8 mouse cellular contexts compared by ENCODE assay signal in the genomic region with DNA sequence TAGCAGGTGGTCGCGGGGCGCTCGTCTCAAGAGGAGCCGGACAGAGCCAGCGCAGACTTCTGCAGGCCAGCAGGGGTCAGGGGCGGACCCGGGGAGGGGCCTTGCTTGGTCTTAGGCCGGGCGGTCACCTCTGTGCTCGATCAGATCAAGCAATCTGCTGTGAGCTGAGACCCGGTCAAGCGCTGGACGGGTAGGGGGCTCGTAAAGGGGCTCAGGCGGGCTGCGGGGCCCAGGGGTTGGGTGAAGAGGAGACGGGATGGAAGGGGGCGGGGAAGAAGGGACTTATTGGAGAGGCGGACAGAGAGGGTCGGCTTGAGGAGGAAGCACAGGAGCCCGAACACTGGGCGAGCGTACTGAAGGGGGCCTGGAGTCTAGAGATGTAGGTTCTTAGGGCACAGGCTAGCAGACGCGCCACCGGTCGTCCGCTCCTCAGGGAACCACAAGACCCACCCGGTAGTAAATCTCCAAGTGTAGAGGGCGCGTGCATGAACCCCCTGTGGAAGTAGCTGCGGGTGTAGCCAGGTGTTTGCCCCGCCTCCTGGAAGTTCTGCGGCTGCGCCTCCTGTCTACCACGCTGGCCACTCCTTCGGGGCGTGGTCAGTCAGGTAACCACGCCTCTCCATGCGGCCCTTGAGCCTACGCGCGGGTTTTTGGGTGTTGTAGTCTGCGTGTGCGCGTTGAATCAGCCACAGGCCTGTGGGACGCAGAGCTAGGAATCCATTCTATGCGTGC. TPM values are rescaled to one million over a fixed set of nuclear protein-coding genes. Genes with fewer than 3 reads are reported as not detected.
A peak's percentile ranks its signal among the peaks of the same experiment; 100 is the strongest.
DNase-seq lines count a peak whose midpoint lies in the region; ATAC-seq lines count a peak whose summit lies in the region.

No protein-coding gene starts in this region.

- no peaks in the 10 kb centered on the region for H3K9me3 ChIP-seq in forebrain, embryonic 14.5 days (replicated peaks; ENCODE audit: control insufficient read depth, low read length)
- no peaks in the 10 kb centered on the region for H3K9me3 ChIP-seq in neural tube, embryonic 15.5 days (replicated peaks)

- peak overlapping the region; percentile 52; the same call in 1 of the 2 replicates for H3K27ac ChIP-seq in forebrain, embryonic 14.5 days (ENCODE audit: low read depth, low read length)
- peak overlapping the region; percentile 82 for H3K27ac ChIP-seq in neural tube, embryonic 15.5 days (replicated peaks)

- no peaks in the 10 kb centered on the region for H3K36me3 ChIP-seq in forebrain, embryonic 14.5 days (ENCODE audit: control insufficient read depth, insufficient read depth, low read length)
- H3K36me3 ChIP-seq in neural tube, embryonic 15.5 days: no peaks in the 10 kb centered on the region

- peak; percentile 96 for ATAC-seq in forebrain, embryonic 14.5 days
- ATAC-seq in neural tube, embryonic 15.5 days (ENCODE audit: low FRiP score): peak; percentile 97

- peak overlapping the region; percentile 85 for H3K4me2 ChIP-seq in forebrain, embryonic 14.5 days (ENCODE audit: low read length)
- peak overlapping the region; percentile 89 for H3K4me2 ChIP-seq in neural tube, embryonic 15.5 days

- under 1% methylated on average over 49 of the region's 49 CpGs for WGBS in forebrain, embryonic 14.5 days
- WGBS in neural tube, embryonic 15.5 days: under 1% methylated on average over 49 of the region's 49 CpGs

- intact Hi-C loops in heart, postnatal 14 days (cut with DNase I): no loop called here

- peak overlapping the region; percentile 77 for H3K9ac ChIP-seq in forebrain, embryonic 14.5 days (ENCODE audit: low read length)
- peak overlapping the region; percentile 71 for H3K9ac ChIP-seq in neural tube, embryonic 15.5 days (replicated peaks)

- peak overlapping the region; percentile 56 for H3K4me3 ChIP-seq in forebrain, embryonic 14.5 days (ENCODE audit: low read depth, low read length)
- peak overlapping the region; percentile 74 for H3K4me3 ChIP-seq in neural tube, embryonic 15.5 days (replicated peaks)

- H3K4me1 ChIP-seq in forebrain, embryonic 14.5 days (ENCODE audit: control insufficient read depth, insufficient read depth, low read length): peaks cover 8% of the 10 kb centered on the region
- peaks cover 34% of the 10 kb centered on the region for H3K4me1 ChIP-seq in neural tube, embryonic 15.5 days

- DNase-seq in ES-CJ7 (ENCODE audit: low read depth, low spot score): peak; percentile 96
- DNase-seq in cerebellum, adult 11 months: peak; percentile 97
- peak; percentile 98 for DNase-seq in forebrain, embryonic 14.5 days (ENCODE audit: low spot score)
- DNase-seq in heart, postnatal 14 days: peak; percentile 87 to 93
- DNase-seq in layer of hippocampus, adult 11-12 months (ENCODE audit: low spot score): peak; percentile 96
- DNase-seq in lung, adult 18-20 months: peak; percentile 93 to 94
- peak; percentile 91 for DNase-seq in testis, postnatal 14 days (ENCODE audit: low spot score)

- H3K27me3 ChIP-seq in forebrain, embryonic 14.5 days (replicated peaks; ENCODE audit: control insufficient read depth, insufficient read depth, low read length): no peaks in the 10 kb centered on the region
- H3K27me3 ChIP-seq in neural tube, embryonic 15.5 days (replicated peaks): no peaks in the 10 kb centered on the region

RNA-seq across cellular contexts. Expression of a gene that starts 0.7 kb away (rescaled TPM):
- 33.1 and 38.0 TPM in 2 replicates for polyA plus RNA-seq in forebrain, embryonic 14.5 days (2014; fragmentation: Nextera tagmentation; extraction: Ambion mirVana)
- 1 to 10 TPM; 4.0 to 5.0 TPM for total RNA-seq in heart, postnatal 14 days (2021)
- polyA plus RNA-seq in neural tube, embryonic 15.5 days (2015; fragmentation: Nextera tagmentation; extraction: Ambion mirVana): 37.9 and 39.2 TPM in 2 replicates

Comparison
In these comparisons a context has a peak if more than half of its experiments do, and no peak if none do; other contexts are left out.
1. Peak in every context shown above with its lines: DNase-seq, ATAC-seq, H3K4me3 ChIP-seq and H3K27ac ChIP-seq.